Mouse (Mus musculus): ENCODE results near the gene Slc24a3. TPM values are rescaled to one million over a fixed set of nuclear protein-coding genes. Genes with fewer than 3 reads are reported as not detected.
A peak's percentile ranks its signal among the peaks of the same experiment; 100 is the strongest.

The Slc24a3 gene
- polyA plus RNA-seq, 1 experiment, result 54.2 TPM

DNA sequence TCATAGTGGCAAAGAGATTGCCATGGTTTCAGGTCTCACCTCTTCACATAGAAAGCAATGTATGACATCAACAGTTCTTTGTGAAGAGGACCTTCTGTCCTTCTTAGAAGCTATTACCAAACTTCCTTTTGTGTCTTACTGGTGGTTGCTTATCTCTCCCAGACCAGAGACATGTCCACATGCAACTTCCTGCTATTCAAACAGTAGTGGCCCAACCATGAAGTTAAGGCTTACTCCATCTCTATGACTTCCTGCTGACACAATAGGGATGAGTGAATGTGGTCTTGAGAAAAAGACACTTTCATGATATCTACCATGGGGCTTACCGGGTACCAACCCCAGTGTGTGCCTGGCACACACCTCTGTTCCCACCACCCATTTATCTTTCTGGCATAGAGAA is 58.5 kb downstream of the Slc24a3 start:
- no peak for TF ChIP-seq CTCF (IDR thresholded peaks at IDR 0.05; ENCODE audit: extremely low read depth, insufficient read depth, low read length)
- TF ChIP-seq POLR2A (IDR thresholded peaks at IDR 0.05; ENCODE audit: extremely low read depth, insufficient read depth, low read length), result no peak
- H3K4me1 ChIP-seq (ENCODE audit: control insufficient read depth, insufficient read depth, low read length), result peaks cover 2% of the 10 kb centered on the region; the same call in 1 of the 2 replicates
- H3K27ac ChIP-seq (ENCODE audit: insufficient read depth, low read length), result no peak overlapping the region
- no peak overlapping the region for H3K4me3 ChIP-seq (ENCODE audit: insufficient read depth, low read length)

DNA sequence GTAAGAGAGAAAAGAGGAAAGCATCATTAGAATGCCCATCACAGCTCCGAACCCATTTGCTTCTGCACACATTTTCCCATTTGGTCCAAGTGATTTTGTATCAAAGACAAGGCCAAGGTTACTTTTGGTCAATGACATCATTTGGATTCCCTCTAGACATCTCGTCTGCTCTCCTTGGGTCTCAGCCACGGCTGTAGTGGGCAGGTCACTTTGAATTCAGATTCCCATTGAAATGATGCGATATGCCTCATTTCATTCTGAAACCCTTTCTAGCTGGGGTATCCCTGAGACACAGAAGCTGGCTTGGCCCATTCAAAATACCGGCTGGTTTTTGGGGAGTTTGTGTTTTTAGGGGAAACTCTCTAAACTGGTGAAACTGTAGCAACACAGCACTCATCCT is 59.8 kb downstream of the Slc24a3 start:
- no peak overlapping the region for H3K27ac ChIP-seq (ENCODE audit: insufficient read depth, low read length)
- peaks cover 2% of the 10 kb centered on the region; the same call in 1 of the 2 replicates for H3K4me1 ChIP-seq (ENCODE audit: control insufficient read depth, insufficient read depth, low read length)
- no peak overlapping the region for H3K4me3 ChIP-seq (ENCODE audit: insufficient read depth, low read length)
- TF ChIP-seq CTCF (IDR thresholded peaks at IDR 0.05; ENCODE audit: extremely low read depth, insufficient read depth, low read length), result no peak
- no peak for TF ChIP-seq POLR2A (IDR thresholded peaks at IDR 0.05; ENCODE audit: extremely low read depth, insufficient read depth, low read length)

GRCm38 (mm10) chr2:145232764-145233484 is 65.4 kb downstream of the Slc24a3 start:
- TF ChIP-seq POLR2A (IDR thresholded peaks at IDR 0.05; ENCODE audit: extremely low read depth, insufficient read depth, low read length) (no peak), CTCF (IDR thresholded peaks at IDR 0.05; ENCODE audit: extremely low read depth, insufficient read depth, low read length) (no peak)
- Histone ChIP-seq H3K27ac (ENCODE audit: insufficient read depth, low read length) (no peak overlapping the region), H3K4me1 (ENCODE audit: control insufficient read depth, insufficient read depth, low read length) (peaks cover 2% of the 10 kb centered on the region; the same call in 1 of the 2 replicates), H3K4me3 (ENCODE audit: insufficient read depth, low read length) (no peak overlapping the region)

DNA sequence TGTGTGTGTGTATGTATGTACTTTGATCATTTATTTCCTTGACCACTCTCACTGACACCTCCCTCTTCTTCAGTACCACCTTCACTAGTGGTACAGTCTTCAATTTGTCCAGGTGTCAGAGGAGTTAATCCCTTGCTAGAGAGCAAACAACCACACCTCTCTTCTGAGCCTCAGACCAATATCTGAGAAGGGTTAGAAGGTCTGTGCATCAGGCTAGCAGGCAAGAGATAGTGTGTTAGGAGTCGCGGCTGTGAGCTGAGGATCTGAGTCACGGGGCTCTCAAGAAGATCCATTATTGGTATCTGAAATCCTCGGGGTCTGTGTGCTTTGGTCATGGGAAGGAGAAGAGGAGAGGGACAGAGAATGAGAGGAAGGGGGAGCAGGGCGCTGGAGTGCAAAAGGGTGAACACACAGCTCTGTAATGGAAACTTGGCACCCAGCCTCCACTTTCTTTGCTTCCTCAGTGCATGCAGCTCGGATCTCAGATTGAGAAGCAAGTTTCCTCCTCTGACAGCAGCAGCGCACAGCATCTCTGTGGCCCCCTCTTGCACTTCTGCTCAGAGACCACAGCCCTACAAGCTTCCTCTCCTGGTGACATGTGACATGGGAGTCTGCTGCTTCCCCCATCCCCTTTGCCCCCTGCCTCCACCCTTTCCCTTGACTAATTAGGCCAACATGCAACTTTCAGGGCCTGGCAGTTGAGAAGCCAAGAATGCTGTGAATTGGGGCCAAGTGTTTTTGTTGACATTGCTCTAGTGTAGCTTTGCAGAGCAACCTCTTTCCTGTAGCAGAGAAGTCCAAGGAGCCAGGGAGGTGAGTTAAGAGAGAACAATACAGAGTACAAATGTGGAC is 66.2 kb downstream of the Slc24a3 start:
- no peak for TF ChIP-seq POLR2A (IDR thresholded peaks at IDR 0.05; ENCODE audit: extremely low read depth, insufficient read depth, low read length)
- no peak for TF ChIP-seq CTCF (IDR thresholded peaks at IDR 0.05; ENCODE audit: extremely low read depth, insufficient read depth, low read length)
- peaks cover 2% of the 10 kb centered on the region; the same call in 1 of the 2 replicates for H3K4me1 ChIP-seq (ENCODE audit: control insufficient read depth, insufficient read depth, low read length)
- H3K4me3 ChIP-seq (ENCODE audit: insufficient read depth, low read length), result no peak overlapping the region
- peak overlapping the region; percentile 58 for H3K27ac ChIP-seq (ENCODE audit: insufficient read depth, low read length)

- TF ChIP-seq POLR2A (IDR thresholded peaks at IDR 0.05; ENCODE audit: extremely low read depth, insufficient read depth, low read length) (no peak), CTCF (IDR thresholded peaks at IDR 0.05; ENCODE audit: extremely low read depth, insufficient read depth, low read length) (no peak)
- Histone ChIP-seq H3K4me1 (ENCODE audit: control insufficient read depth, insufficient read depth, low read length) (no peaks in the 10 kb centered on the region), H3K27ac (ENCODE audit: insufficient read depth, low read length) (no peak overlapping the region), H3K4me3 (ENCODE audit: insufficient read depth, low read length) (no peak overlapping the region)
Observed at GRCm38 (mm10) chr2:145246384-145246783, 78.8 kb downstream of the Slc24a3 start.

GRCm38 (mm10) chr2:145248185-145248584 is 80.6 kb downstream of the Slc24a3 start:
- no peaks in the 10 kb centered on the region for H3K4me1 ChIP-seq (ENCODE audit: control insufficient read depth, insufficient read depth, low read length)
- no peak overlapping the region for H3K27ac ChIP-seq (ENCODE audit: insufficient read depth, low read length)
- TF ChIP-seq POLR2A (IDR thresholded peaks at IDR 0.05; ENCODE audit: extremely low read depth, insufficient read depth, low read length), result no peak
- no peak for TF ChIP-seq CTCF (IDR thresholded peaks at IDR 0.05; ENCODE audit: extremely low read depth, insufficient read depth, low read length)
- H3K4me3 ChIP-seq (ENCODE audit: insufficient read depth, low read length), result no peak overlapping the region

DNA sequence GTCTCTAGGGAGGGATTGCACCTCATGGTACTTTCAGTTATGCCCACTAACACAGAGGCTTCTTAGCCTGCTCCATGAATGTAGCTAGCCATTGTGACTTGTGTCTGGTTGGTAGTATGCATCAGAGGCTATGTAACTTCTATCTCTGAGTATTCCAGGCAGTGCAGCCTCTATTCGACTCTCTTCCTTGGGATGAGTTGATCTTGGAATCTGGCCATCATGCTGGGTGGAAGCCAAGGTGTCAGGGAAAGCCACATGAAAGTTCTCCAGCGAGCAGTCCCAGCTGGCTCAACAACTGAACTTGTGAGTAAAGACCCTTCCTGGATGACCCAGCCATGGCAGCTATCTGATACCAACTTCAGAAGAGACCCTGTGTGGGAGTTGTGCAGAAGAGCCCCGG is 89.8 kb downstream of the Slc24a3 start:
- TF ChIP-seq POLR2A (IDR thresholded peaks at IDR 0.05; ENCODE audit: extremely low read depth, insufficient read depth, low read length), result no peak
- no peak for TF ChIP-seq CTCF (IDR thresholded peaks at IDR 0.05; ENCODE audit: extremely low read depth, insufficient read depth, low read length)
- no peaks in the 10 kb centered on the region for H3K4me1 ChIP-seq (ENCODE audit: control insufficient read depth, insufficient read depth, low read length)
- no peak overlapping the region for H3K27ac ChIP-seq (ENCODE audit: insufficient read depth, low read length)
- no peak overlapping the region for H3K4me3 ChIP-seq (ENCODE audit: insufficient read depth, low read length)

DNA sequence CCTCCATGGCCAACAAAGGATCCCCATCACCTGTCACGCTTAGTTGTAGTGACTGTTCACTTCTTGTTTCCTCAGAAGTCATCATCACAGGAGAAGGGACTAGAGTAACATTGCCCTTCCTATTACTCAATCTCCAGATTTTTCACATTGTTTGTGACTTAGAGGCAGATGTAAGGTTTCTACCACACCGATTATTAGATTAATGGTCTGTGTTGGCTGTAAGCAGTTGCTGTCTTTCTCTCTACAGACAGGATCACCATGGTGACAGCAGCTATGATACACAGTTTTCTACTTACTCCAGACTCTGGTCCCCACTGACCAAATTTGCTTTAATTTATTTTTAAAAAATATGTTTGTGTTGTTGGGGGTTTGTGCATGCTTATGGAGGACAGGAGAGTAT is 90.3 kb downstream of the Slc24a3 start:
- Histone ChIP-seq H3K4me1 (ENCODE audit: control insufficient read depth, insufficient read depth, low read length) (no peaks in the 10 kb centered on the region), H3K27ac (ENCODE audit: insufficient read depth, low read length) (no peak overlapping the region), H3K4me3 (ENCODE audit: insufficient read depth, low read length) (no peak overlapping the region)
- TF ChIP-seq CTCF (IDR thresholded peaks at IDR 0.05; ENCODE audit: extremely low read depth, insufficient read depth, low read length) (no peak), POLR2A (IDR thresholded peaks at IDR 0.05; ENCODE audit: extremely low read depth, insufficient read depth, low read length) (no peak)

DNA sequence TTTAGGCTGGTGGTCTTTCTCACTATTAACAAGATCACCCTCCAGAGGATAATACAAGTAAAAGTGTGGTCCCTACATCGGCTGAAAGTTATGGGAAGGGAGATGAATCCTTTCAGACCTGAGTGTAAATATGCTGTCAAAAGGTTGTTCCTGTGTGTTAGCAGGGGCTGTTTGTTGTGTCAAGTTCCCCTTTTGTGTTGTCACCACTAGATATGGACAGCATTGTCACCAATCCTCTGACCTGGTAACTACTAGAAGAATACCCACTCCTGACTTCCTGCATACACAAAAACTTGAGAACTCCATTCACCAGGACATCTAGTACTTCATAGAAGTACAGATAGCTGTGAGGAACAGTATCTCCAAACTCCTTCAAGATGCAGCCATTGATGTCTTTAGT is 93.0 kb downstream of the Slc24a3 start:
- no peak overlapping the region for H3K4me3 ChIP-seq (ENCODE audit: insufficient read depth, low read length)
- no peaks in the 10 kb centered on the region for H3K4me1 ChIP-seq (ENCODE audit: control insufficient read depth, insufficient read depth, low read length)
- no peak overlapping the region for H3K27ac ChIP-seq (ENCODE audit: insufficient read depth, low read length)
- no peak for TF ChIP-seq POLR2A (IDR thresholded peaks at IDR 0.05; ENCODE audit: extremely low read depth, insufficient read depth, low read length)
- TF ChIP-seq CTCF (IDR thresholded peaks at IDR 0.05; ENCODE audit: extremely low read depth, insufficient read depth, low read length), result no peak
